Mouse (Mus musculus) neural tube, embryonic 13.5 days (tissue): Measurements from ENCODE around the gene Bicral. TPM values are rescaled to one million over a fixed set of nuclear protein-coding genes. Genes with fewer than 3 reads are reported as not detected.
"Not testable (repeated sequence)": the region's sequence is repeated elsewhere in the genome, so short reads cannot be mapped to it uniquely, and the experiment has no call there.

Experiments used
- ATAC-seq: fragments of 200-750 bp; cut with Nextera tagmentation; 2 replicates; pipeline ENCODE4 v1.8.0; 2017; ENCODE audit warnings: low read depth, mild to moderate bottlenecking, moderate TSS enrichment, moderate library complexity
- H3K27ac ChIP-seq: fragments of 300-500 bp; sonication (generic); replicated peaks from 2 replicates; pipeline ENCODE4 v1.5.1; 2015; ENCODE audit warnings: moderate library complexity, mild to moderate bottlenecking, inconsistent platforms
- H3K27me3 ChIP-seq: fragments of 300-500 bp; sonication (generic); 2 replicates; pipeline ENCODE4 v1.6.1; 2015; ENCODE audit warnings: mild to moderate bottlenecking, inconsistent platforms
- H3K36me3 ChIP-seq: fragments of 300-500 bp; sonication (generic); 2 replicates; pipeline ENCODE4 v1.6.1; 2015; ENCODE audit warnings: mild to moderate bottlenecking, inconsistent platforms
- H3K4me1 ChIP-seq: fragments of 300-500 bp; sonication (generic); replicated peaks from 2 replicates; pipeline ENCODE4 v1.6.1; 2015; ENCODE audit warnings: inconsistent platforms
- H3K4me2 ChIP-seq: fragments of 300-500 bp; sonication (generic); 2 replicates; pipeline ENCODE4 v1.6.1; 2015; ENCODE audit warnings: inconsistent platforms, mild to moderate bottlenecking, moderate library complexity
- H3K4me3 ChIP-seq: fragments of 300-500 bp; sonication (generic); 2 replicates; pipeline ENCODE4 v1.5.1; 2015; ENCODE audit warnings: mild to moderate bottlenecking, inconsistent platforms
- H3K9ac ChIP-seq: fragments of 300-500 bp; sonication (generic); 2 replicates; pipeline ENCODE4 v1.6.1; 2015; ENCODE audit warnings: moderate library complexity, mild to moderate bottlenecking, inconsistent platforms
- H3K9me3 ChIP-seq: fragments of 300-500 bp; sonication (generic); 2 replicates; pipeline ENCODE4 v1.6.1; 2016; ENCODE audit warnings: inconsistent platforms
- WGBS: fragments of 180-500 bp; shearing (Covaris S2); methylation state at CpG from one replicate; pipeline ENCODE4 v1.1.7; 2015; 5-methylcytosine and 5-hydroxymethylcytosine counted together
- polyA plus RNA-seq: library from polyadenylated mRNA; unstranded; fragments of >200 nt; fragmentation: Nextera tagmentation; extraction: Ambion mirVana; gene quantifications from 2 replicates; pipeline ENCODE4 v1.2.1, GENCODE M21; 2015

The Bicral gene
- polyA plus RNA-seq, 1 experiment from 2014 or later, result 6.5 TPM

GRCm38 (mm10) chr17:46781876-46782275, 76.4 kb downstream of the Bicral start:
- ATAC-seq, result no peak
- H3K4me2 ChIP-seq, result peak overlapping the region; percentile 79
- 5% methylated on average over 11 of the region's 11 CpGs for WGBS
- peaks cover 17% of the 10 kb centered on the region for H3K4me1 ChIP-seq
- no peaks in the 10 kb centered on the region for H3K9me3 ChIP-seq
- peak overlapping the region; percentile 72 for H3K4me3 ChIP-seq
- H3K27ac ChIP-seq, result peak overlapping the region; percentile 92
- peak overlapping the region; percentile 85 for H3K9ac ChIP-seq
- peaks cover 39% of the 10 kb centered on the region for H3K36me3 ChIP-seq
- no peaks in the 10 kb centered on the region for H3K27me3 ChIP-seq

GRCm38 (mm10) chr17:46776087-46776486, 82.2 kb downstream of the Bicral start:
- ATAC-seq, result no peak
- Histone ChIP-seq H3K27ac (no peak overlapping the region), H3K4me3 (no peak overlapping the region), H3K4me1 (peaks cover 31% of the 10 kb centered on the region), H3K36me3 (peaks cover 69% of the 10 kb centered on the region), H3K4me2 (no peak overlapping the region), H3K27me3 (no peaks in the 10 kb centered on the region), H3K9me3 (no peaks in the 10 kb centered on the region), H3K9ac (no peak overlapping the region)
- WGBS, result 89% methylated on average over 3 of the region's 3 CpGs

GRCm38 (mm10) chr17:46775070-46775469, 83.2 kb downstream of the Bicral start:
- H3K9ac ChIP-seq, result no peak overlapping the region
- no peak overlapping the region for H3K4me3 ChIP-seq
- no peak overlapping the region for H3K27ac ChIP-seq
- peaks cover 22% of the 10 kb centered on the region for H3K4me1 ChIP-seq
- WGBS, result 95% methylated on average over 9 of the region's 9 CpGs
- peaks cover 62% of the 10 kb centered on the region for H3K36me3 ChIP-seq
- ATAC-seq, result no peak
- no peaks in the 10 kb centered on the region for H3K9me3 ChIP-seq
- no peaks in the 10 kb centered on the region for H3K27me3 ChIP-seq
- H3K4me2 ChIP-seq, result no peak overlapping the region

- Histone ChIP-seq H3K36me3 (peaks cover 52% of the 10 kb centered on the region), H3K4me3 (no peak overlapping the region)
- 43% methylated on average over 2 of the region's 2 CpGs for WGBS
These were observed 84.2 kb downstream of the Bicral start for GRCm38 (mm10) chr17:46774131-46774472.

GRCm38 (mm10) chr17:46773278-46774130, 84.8 kb downstream of the Bicral start:
- Histone ChIP-seq H3K9me3 (no peaks in the 10 kb centered on the region), H3K9ac (peak overlapping the region; percentile 88), H3K27ac (peak overlapping the region; percentile 80; the same call in 1 of the 2 replicates), H3K4me2 (peak overlapping the region; percentile 80), H3K4me1 (peaks cover 22% of the 10 kb centered on the region), H3K27me3 (no peaks in the 10 kb centered on the region), H3K36me3 (peaks cover 46% of the 10 kb centered on the region), H3K4me3 (peak overlapping the region; percentile 92)
- ATAC-seq, result no peak
- WGBS, result 9% methylated on average over 19 of the region's 20 CpGs

More at GRCm38 (mm10) chr17:46774131-46774472, 84.2 kb downstream of the Bicral start:
- Histone ChIP-seq H3K4me2 (peak overlapping the region; percentile 80), H3K27ac (no peak overlapping the region; the same call in 1 of the 2 replicates), H3K9ac (peak overlapping the region; percentile 88; the same call in 1 of the 2 replicates), H3K27me3 (no peaks in the 10 kb centered on the region), H3K4me1 (peaks cover 22% of the 10 kb centered on the region), H3K9me3 (no peaks in the 10 kb centered on the region)
- ATAC-seq, result no peak

GRCm38 (mm10) chr17:46772404-46773277, 85.6 kb downstream of the Bicral start, which contains the start of gene 2310039H08Rik:
Gene 2310039H08Rik, plus strand, starts transcription at chr17:46772635.
- peak within 1 kb of the TSS; percentile 92 for H3K4me3 ChIP-seq

GRCm38 (mm10) chr17:46772038-46772403, 86.3 kb downstream of the Bicral start:
- Histone ChIP-seq H3K27ac (peak overlapping the region; percentile 80), H3K4me2 (peak overlapping the region; percentile 80), H3K4me1 (peaks cover 22% of the 10 kb centered on the region), H3K9me3 (no peaks in the 10 kb centered on the region), H3K4me3 (peak overlapping the region; percentile 92), H3K36me3 (peaks cover 31% of the 10 kb centered on the region), H3K27me3 (no peaks in the 10 kb centered on the region), H3K9ac (peak overlapping the region; percentile 88)
- WGBS, result 14% methylated on average over 5 of the region's 5 CpGs
- ATAC-seq, result peak; percentile 41

More at GRCm38 (mm10) chr17:46772404-46773277, 85.6 kb downstream of the Bicral start, which contains the start of gene 2310039H08Rik:
- ATAC-seq, result peak; percentile 93
- no peaks in the 10 kb centered on the region for H3K27me3 ChIP-seq
- H3K4me2 ChIP-seq, result peak within 1 kb of the TSS; percentile 80
- under 1% methylated on average over 50 of the region's 50 CpGs for WGBS
- H3K27ac ChIP-seq, result peak within 1 kb of the TSS; percentile 80
- peaks cover 22% of the 10 kb centered on the region for H3K4me1 ChIP-seq
- peaks cover 37% of the 10 kb centered on the region for H3K36me3 ChIP-seq
- peak within 1 kb of the TSS; percentile 88 for H3K9ac ChIP-seq
- no peaks in the 10 kb centered on the region for H3K9me3 ChIP-seq

GRCm38 (mm10) chr17:46771616-46772015, 86.7 kb downstream of the Bicral start:
- H3K27me3 ChIP-seq, result no peaks in the 10 kb centered on the region
- WGBS, result 65% methylated on average over 17 of the region's 17 CpGs

GRCm38 (mm10) chr17:46771025-46771424, 87.3 kb downstream of the Bicral start:
- no peak overlapping the region for H3K9ac ChIP-seq
- peaks cover 21% of the 10 kb centered on the region for H3K36me3 ChIP-seq
- H3K4me1 ChIP-seq, result peaks cover 22% of the 10 kb centered on the region
- H3K4me2 ChIP-seq, result no peak overlapping the region
- no peaks in the 10 kb centered on the region for H3K27me3 ChIP-seq
- H3K27ac ChIP-seq, result no peak overlapping the region
- 89% methylated on average over 4 of the region's 4 CpGs for WGBS
- H3K4me3 ChIP-seq, result no peak overlapping the region
- H3K9me3 ChIP-seq, result no peaks in the 10 kb centered on the region
- no peak for ATAC-seq

More at GRCm38 (mm10) chr17:46771616-46772015, 86.7 kb downstream of the Bicral start:
- Histone ChIP-seq H3K4me2 (peak overlapping the region; percentile 80), H3K27ac (peak overlapping the region; percentile 80), H3K9me3 (no peaks in the 10 kb centered on the region), H3K4me1 (peaks cover 22% of the 10 kb centered on the region), H3K36me3 (peaks cover 27% of the 10 kb centered on the region), H3K9ac (peak overlapping the region; percentile 88), H3K4me3 (peak overlapping the region; percentile 92)
- no peak for ATAC-seq

- peaks cover 22% of the 10 kb centered on the region for H3K4me1 ChIP-seq
- no peak overlapping the region for H3K27ac ChIP-seq
- ATAC-seq, result no peak
- no peaks in the 10 kb centered on the region for H3K27me3 ChIP-seq
- H3K9me3 ChIP-seq, result no peaks in the 10 kb centered on the region
- 91% methylated on average over 11 of the region's 11 CpGs for WGBS
- H3K36me3 ChIP-seq, result peaks cover 16% of the 10 kb centered on the region
- H3K4me2 ChIP-seq, result no peak overlapping the region
- no peak overlapping the region for H3K4me3 ChIP-seq
- no peak overlapping the region for H3K9ac ChIP-seq
These were observed 87.7 kb downstream of the Bicral start for GRCm38 (mm10) chr17:46770546-46770945.

- H3K4me2 ChIP-seq, result no peak overlapping the region
- WGBS, result 44% methylated on average over 8 of the region's 8 CpGs
- no peaks in the 10 kb centered on the region for H3K9me3 ChIP-seq
- H3K36me3 ChIP-seq, result no peaks in the 10 kb centered on the region
- no peak overlapping the region for H3K4me3 ChIP-seq
- no peak overlapping the region for H3K9ac ChIP-seq
- H3K27me3 ChIP-seq, result no peaks in the 10 kb centered on the region
- H3K27ac ChIP-seq, result no peak overlapping the region
- ATAC-seq, result no peak
- peaks cover 8% of the 10 kb centered on the region for H3K4me1 ChIP-seq
These were observed 90.4 kb downstream of the Bicral start for GRCm38 (mm10) chr17:46767868-46768267.

- not testable (repeated sequence) for H3K4me1 ChIP-seq, H3K9ac ChIP-seq, H3K4me3 ChIP-seq, H3K27me3 ChIP-seq, H3K4me2 ChIP-seq, ATAC-seq, H3K9me3 ChIP-seq, H3K27ac ChIP-seq, H3K36me3 ChIP-seq
- 75% methylated on average over 9 of the region's 9 CpGs for WGBS
These were observed 93.4 kb downstream of the Bicral start for GRCm38 (mm10) chr17:46764916-46765315.
